Mouse (Mus musculus) gastrocnemius, postnatal 25 days (tissue): Measurements from ENCODE around the gene Deup1. TPM values are rescaled to one million over a fixed set of nuclear protein-coding genes. Genes with fewer than 3 reads are reported as not detected.

Experiments
- DNase-seq: peaks from one replicate; pipeline ENCODE4 v3.0.0; 2022
- long read RNA-seq, 2 experiments: library from polyadenylated mRNA; stranded (forward); transcript quantifications; one replicate each; pipeline ENCODE4 v2.0.0; 2021
- total RNA-seq, 2 experiments: library from RNA; stranded (reverse); gene quantifications; 1 replicate in 1 of 2; 2 replicates in 1 of 2; pipeline ENCODE4 v1.2.3; 2021

Deup1 gene
- not detected for total RNA-seq
- long read RNA-seq, experiment 1: 0 reads
- long read RNA-seq, experiment 2: 0 reads

- peak; percentile 10 for DNase-seq
Measured at GRCm38 (mm10) chr9:15627785-15628287, at the start of gene Deup1. TSS of gene Deup1 (minus strand) at chr9:15627933.

GRCm38 (mm10) chr9:15672251-15672650, 44.5 kb upstream of the Deup1 start:
- DNase-seq: no peak

GRCm38 (mm10) chr9:15670002-15670527, 42.3 kb upstream of the Deup1 start:
- DNase-seq: no peak

GRCm38 (mm10) chr9:15669452-15669851, 41.7 kb upstream of the Deup1 start:
- no peak for DNase-seq

GRCm38 (mm10) chr9:15664606-15665005, 36.9 kb upstream of the Deup1 start:
- no peak for DNase-seq

GRCm38 (mm10) chr9:15659069-15659468, 31.3 kb upstream of the Deup1 start:
- DNase-seq: no peak

GRCm38 (mm10) chr9:15658236-15658785, 30.6 kb upstream of the Deup1 start:
- DNase-seq: no peak

GRCm38 (mm10) chr9:15653036-15653435, 25.3 kb upstream of the Deup1 start:
- no peak for DNase-seq

- DNase-seq: no peak
Measured at GRCm38 (mm10) chr9:15649977-15650376, 22.2 kb upstream of the Deup1 start.

- DNase-seq: no peak
Measured at GRCm38 (mm10) chr9:15627384-15627783, 349 bp downstream of the Deup1 start.

GRCm38 (mm10) chr9:15624739-15625138, 3.0 kb downstream of the Deup1 start:
- no peak for DNase-seq

- no peak for DNase-seq
Measured at GRCm38 (mm10) chr9:15619767-15620166, 8.0 kb downstream of the Deup1 start.

- no peak for DNase-seq
Measured at GRCm38 (mm10) chr9:15619020-15619590, 8.6 kb downstream of the Deup1 start.

- DNase-seq: no peak
Measured at GRCm38 (mm10) chr9:15617061-15617460, 10.7 kb downstream of the Deup1 start.

GRCm38 (mm10) chr9:15616471-15616870, 11.3 kb downstream of the Deup1 start:
- DNase-seq: no peak

GRCm38 (mm10) chr9:15609280-15609930, 18.3 kb downstream of the Deup1 start:
- DNase-seq: no peak

GRCm38 (mm10) chr9:15607601-15608000, 20.1 kb downstream of the Deup1 start:
- no peak for DNase-seq

- no peak for DNase-seq
Measured at GRCm38 (mm10) chr9:15603156-15603555, 24.6 kb downstream of the Deup1 start.

- DNase-seq: no peak
Measured at GRCm38 (mm10) chr9:15600859-15601540, 26.7 kb downstream of the Deup1 start.

- DNase-seq: no peak
Measured at GRCm38 (mm10) chr9:15600156-15600858, 27.4 kb downstream of the Deup1 start.

- no peak for DNase-seq
Measured at GRCm38 (mm10) chr9:15596598-15596997, 31.1 kb downstream of the Deup1 start.

GRCm38 (mm10) chr9:15594148-15594547, 33.6 kb downstream of the Deup1 start:
- DNase-seq: no peak
